Mouse (Mus musculus) liver, embryonic 14.5 days (tissue): ENCODE results near the gene Ppp2r5e. TPM values are rescaled to one million over a fixed set of nuclear protein-coding genes. Genes with fewer than 3 reads are reported as not detected.

Experiments
- ATAC-seq: fragments of 200-750 bp; cut with Nextera tagmentation; 2 replicates; pipeline ENCODE4 v1.8.0; 2017; ENCODE audit warnings: moderate number of reproducible peaks, mild to moderate bottlenecking, moderate library complexity; ENCODE audit not compliant: insufficient read depth
- DNase-seq, 3 experiments: peaks; one replicate each; pipeline ENCODE4 v3.0.0-alpha.2; 2012 to 2013; ENCODE audit warnings: low read depth in 3 of 3, low spot score in 3 of 3
- H3K27ac ChIP-seq: fragments of 300-500 bp; sonication (generic); 2 replicates; pipeline ENCODE4 v1.5.1; 2014; ENCODE audit warnings: moderate library complexity, mild to moderate bottlenecking, control low read depth, inconsistent platforms
- H3K27me3 ChIP-seq: fragments of 300-500 bp; sonication (generic); 2 replicates; pipeline ENCODE4 v1.6.1; 2014; ENCODE audit warnings: mild to moderate bottlenecking, low read length, moderate library complexity; ENCODE audit not compliant: control insufficient read depth, insufficient read depth
- H3K36me3 ChIP-seq: fragments of 300-500 bp; sonication (generic); replicated peaks from 2 replicates; pipeline ENCODE4 v1.6.1; 2014; ENCODE audit warnings: low read depth; ENCODE audit not compliant: control insufficient read depth, insufficient read depth
- H3K4me1 ChIP-seq, 2 experiments: fragments of 200-500 bp in 1 of 2; fragments of 300-500 bp in 1 of 2; sonication (generic) in 1 of 2; replicated peaks; 2 replicates each; pipeline ENCODE4 v1.6.1; 2012 to 2014; ENCODE audit warnings: antibody characterized with exemption in 1 of 2, inconsistent platforms in 1 of 2, low read length in 1 of 2; ENCODE audit not compliant: control insufficient read depth in 2 of 2, insufficient read depth in 2 of 2
- H3K4me2 ChIP-seq: fragments of 300-500 bp; sonication (generic); 2 replicates; pipeline ENCODE4 v1.6.1; 2014; ENCODE audit warnings: low read depth, mild to moderate bottlenecking, control low read depth, moderate library complexity
- H3K4me3 ChIP-seq, 2 experiments: fragments of 200-500 bp in 1 of 2; fragments of 300-500 bp in 1 of 2; sonication (generic) in 1 of 2; 2 replicates each; pipeline ENCODE4 v1.5.1; 2012 to 2014; ENCODE audit warnings: low read depth in 2 of 2, low read length in 2 of 2, mild to moderate bottlenecking in 2 of 2, control low read depth in 1 of 2, inconsistent platforms in 1 of 2, moderate library complexity in 1 of 2; ENCODE audit not compliant: insufficient read depth in 1 of 2
- H3K9ac ChIP-seq: fragments of 300-500 bp; sonication (generic); replicated peaks from 2 replicates; pipeline ENCODE4 v1.6.1; 2014; ENCODE audit warnings: mild to moderate bottlenecking, control low read depth, moderate library complexity
- H3K9me3 ChIP-seq: fragments of 300-500 bp; sonication (generic); 2 replicates; pipeline ENCODE4 v1.6.1; 2016; ENCODE audit warnings: low read length, mixed read lengths; ENCODE audit not compliant: control insufficient read depth
- CTCF ChIP-seq: IDR thresholded peaks from 2 replicates; pipeline ENCODE4 v1.5.1; 2016; ENCODE audit warnings: antibody characterized with exemption, low read depth, control low read depth
- EP300 ChIP-seq: IDR thresholded peaks from 2 replicates; pipeline ENCODE4 v1.6.1; 2016; ENCODE audit warnings: antibody characterized with exemption, low read depth
- WGBS: fragments of 180-500 bp; shearing (Covaris S2); extraction: QIAGEN DNeasy Blood & Tissue Kit; methylation state at CpG from one replicate; pipeline ENCODE4 v1.1.7; 2014; ENCODE audit not compliant: insufficient replicate concordance; 5-methylcytosine and 5-hydroxymethylcytosine counted together
- polyA plus RNA-seq, 2 experiments: library from polyadenylated mRNA; depleted of rRNA in 1 of 2; stranded (reverse) in 1 of 2; unstranded in 1 of 2; fragments of >200 nt; fragmentation: Nextera tagmentation in 1 of 2; extraction: Ambion mirVana in 1 of 2; gene quantifications; 2 replicates each; pipeline versions ENCODE4 v1.2.1 to v1.2.3; 2012 to 2014

The Ppp2r5e gene
- polyA plus RNA-seq, 2 experiments = 5.0 to 6.8 TPM

DNA sequence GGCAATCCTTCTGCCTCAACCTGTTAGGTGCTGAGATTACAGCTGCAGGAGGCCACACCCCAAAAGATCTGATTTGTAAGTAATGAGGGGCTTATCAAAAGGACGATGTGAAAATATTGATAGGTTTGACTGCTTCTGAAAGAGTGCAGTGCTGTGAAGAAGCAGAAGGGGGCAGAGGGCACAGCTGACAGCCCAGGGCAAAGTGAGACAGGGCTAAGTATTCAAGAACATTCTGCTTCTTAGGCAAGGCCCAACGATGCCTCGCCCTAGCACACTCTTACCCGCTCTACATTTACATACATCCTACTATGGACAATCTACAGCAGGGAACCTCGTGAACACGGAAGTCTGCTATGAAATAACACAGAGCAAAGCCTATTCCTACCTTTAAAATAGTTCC, 128.2 kb downstream of the Ppp2r5e start:
- Histone ChIP-seq H3K36me3 (peaks cover 3% of the 10 kb centered on the region), H3K9ac (no peak overlapping the region), H3K9me3 (no peaks in the 10 kb centered on the region), H3K4me2 (no peak overlapping the region), H3K4me3 (no peak overlapping the region), H3K27me3 (no peaks in the 10 kb centered on the region), H3K4me1 (no peaks in the 10 kb centered on the region; a peak in 1 of 4 replicates), H3K27ac (no peak overlapping the region)
- ATAC-seq (no peak), DNase-seq (no peak)
- TF ChIP-seq EP300 (no peak), CTCF (0 out of 2 replicates have a peak, but pooled peaks have one; percentile 13)
- 83% methylated on average over 6 of the region's 6 CpGs for WGBS

DNA sequence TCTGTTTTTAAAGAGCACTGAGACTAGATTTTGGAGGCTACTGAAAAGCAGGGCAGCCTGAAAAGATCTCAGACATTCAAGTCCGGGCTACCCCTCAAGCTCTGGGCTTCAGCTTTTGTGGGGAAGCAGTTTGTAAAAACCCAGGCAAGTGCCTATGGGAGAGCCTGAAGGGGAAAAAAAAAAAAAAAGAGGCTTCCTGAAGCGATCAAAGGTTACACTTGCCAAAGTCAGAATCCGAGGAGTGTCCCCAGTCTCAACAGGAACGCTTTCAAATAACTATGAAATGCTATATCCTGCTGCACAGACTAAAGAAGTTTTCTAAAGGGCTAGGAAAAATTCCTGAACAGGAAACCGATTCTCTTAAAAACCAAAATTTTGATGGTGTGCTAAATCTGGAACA, 128.9 kb downstream of the Ppp2r5e start:
- TF ChIP-seq CTCF (no peak), EP300 (no peak)

GRCm38 (mm10) chr12:75466206-75466605, 129.8 kb downstream of the Ppp2r5e start:
- Histone ChIP-seq H3K4me2 (no peak overlapping the region), H3K9ac (no peak overlapping the region), H3K4me3 (no peak overlapping the region), H3K27me3 (no peaks in the 10 kb centered on the region), H3K9me3 (no peaks in the 10 kb centered on the region), H3K27ac (no peak overlapping the region), H3K36me3 (peaks cover 3% of the 10 kb centered on the region), H3K4me1 (no peaks in the 10 kb centered on the region)
- WGBS = 82% methylated on average over 7 of the region's 7 CpGs
- DNase-seq = no peak
- ATAC-seq = no peak
- TF ChIP-seq CTCF = no peak
- no peak for TF ChIP-seq EP300

More for the DNA sequence above, 128.9 kb downstream of the Ppp2r5e start:
- no peaks in the 10 kb centered on the region for H3K4me1 ChIP-seq
- H3K9ac ChIP-seq = no peak overlapping the region
- no peaks in the 10 kb centered on the region for H3K9me3 ChIP-seq
- DNase-seq = no peak
- ATAC-seq = no peak
- peaks cover 3% of the 10 kb centered on the region for H3K36me3 ChIP-seq
- no peak overlapping the region for H3K27ac ChIP-seq
- H3K4me2 ChIP-seq = no peak overlapping the region
- H3K4me3 ChIP-seq = no peak overlapping the region
- no peaks in the 10 kb centered on the region for H3K27me3 ChIP-seq
- WGBS = 80% methylated on average over 5 of the region's 5 CpGs

DNA sequence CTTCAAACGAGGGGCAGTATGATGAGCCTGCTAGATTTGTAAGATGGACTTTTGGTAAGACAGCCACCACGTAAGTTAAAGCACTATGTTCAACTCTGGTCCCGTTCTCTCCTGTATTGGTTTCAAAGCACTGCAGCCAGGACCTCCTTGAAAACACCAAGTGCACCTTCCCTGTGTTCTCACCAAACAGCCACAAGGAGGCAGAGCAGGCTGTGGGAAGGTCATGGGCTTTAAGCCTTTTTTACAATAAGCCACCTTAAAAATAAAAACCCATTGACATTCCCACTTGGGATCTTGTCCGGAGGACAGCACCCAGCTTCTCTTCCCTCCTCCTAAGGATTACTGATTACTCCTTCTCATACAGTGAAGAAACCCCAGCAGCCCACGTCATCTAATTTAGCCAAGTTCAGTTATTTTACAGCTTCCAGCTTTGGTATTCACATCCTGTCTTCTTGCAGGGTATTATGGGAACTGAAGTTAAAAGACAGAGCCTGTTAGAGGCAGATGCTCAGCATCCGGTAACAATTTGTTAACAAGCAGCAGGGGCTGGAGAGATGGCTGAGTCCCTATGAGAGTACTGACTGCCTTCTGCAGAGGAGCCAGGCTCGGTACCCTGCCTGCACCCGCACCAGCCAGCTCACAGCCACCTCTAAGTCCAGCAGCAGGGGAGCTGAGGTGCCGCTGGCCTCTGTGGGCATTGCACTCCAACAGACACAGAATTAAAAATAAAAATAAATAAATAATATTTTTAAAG, 131.9 kb downstream of the Ppp2r5e start:
- Histone ChIP-seq H3K9ac (no peak overlapping the region), H3K4me3 (no peak overlapping the region), H3K27ac (no peak overlapping the region), H3K27me3 (no peaks in the 10 kb centered on the region), H3K4me2 (no peak overlapping the region), H3K36me3 (peaks cover 9% of the 10 kb centered on the region), H3K4me1 (no peaks in the 10 kb centered on the region; a peak in 1 of 4 replicates), H3K9me3 (no peaks in the 10 kb centered on the region)
- WGBS = 81% methylated on average over 9 of the region's 9 CpGs
- ATAC-seq (no peak), DNase-seq (no peak)
- TF ChIP-seq CTCF (peak; percentile 64), EP300 (no peak)

DNA sequence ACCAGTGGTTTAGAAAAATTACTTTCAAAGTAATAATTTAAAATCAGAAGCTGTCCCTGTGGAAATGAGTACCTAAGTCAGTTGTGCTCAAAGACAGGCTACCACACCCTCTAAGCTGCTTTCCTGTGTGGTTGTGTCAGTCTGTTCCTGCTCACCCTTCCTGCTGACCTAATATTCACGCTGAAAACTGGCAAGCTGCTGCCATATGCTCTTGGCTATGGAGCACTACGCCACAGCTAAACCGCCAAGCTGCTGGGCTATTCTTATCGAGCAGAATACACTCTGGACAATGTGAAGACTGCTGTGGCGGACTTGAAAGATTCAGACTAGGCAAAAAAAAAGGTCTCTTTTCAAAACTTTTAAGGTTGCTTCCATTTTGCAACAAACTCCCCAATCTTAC, 135.5 kb downstream of the Ppp2r5e start:
- Histone ChIP-seq H3K4me3 (no peak overlapping the region), H3K36me3 (peaks cover 7% of the 10 kb centered on the region), H3K4me2 (no peak overlapping the region), H3K27ac (no peak overlapping the region), H3K9me3 (no peaks in the 10 kb centered on the region), H3K4me1 (no peaks in the 10 kb centered on the region; a peak in 1 of 4 replicates), H3K9ac (no peak overlapping the region), H3K27me3 (no peaks in the 10 kb centered on the region)
- ATAC-seq (no peak), DNase-seq (no peak)
- TF ChIP-seq CTCF (no peak), EP300 (no peak)
- WGBS = 64% methylated on average over 5 of the region's 5 CpGs
